Mouse (Mus musculus): ENCODE measurements around the gene Adamtsl4.
"Not testable (repeated sequence)": the region's sequence is repeated elsewhere in the genome, so short reads cannot be mapped to it uniquely, and the experiment has no call there.

Adamtsl4 gene

DNA sequence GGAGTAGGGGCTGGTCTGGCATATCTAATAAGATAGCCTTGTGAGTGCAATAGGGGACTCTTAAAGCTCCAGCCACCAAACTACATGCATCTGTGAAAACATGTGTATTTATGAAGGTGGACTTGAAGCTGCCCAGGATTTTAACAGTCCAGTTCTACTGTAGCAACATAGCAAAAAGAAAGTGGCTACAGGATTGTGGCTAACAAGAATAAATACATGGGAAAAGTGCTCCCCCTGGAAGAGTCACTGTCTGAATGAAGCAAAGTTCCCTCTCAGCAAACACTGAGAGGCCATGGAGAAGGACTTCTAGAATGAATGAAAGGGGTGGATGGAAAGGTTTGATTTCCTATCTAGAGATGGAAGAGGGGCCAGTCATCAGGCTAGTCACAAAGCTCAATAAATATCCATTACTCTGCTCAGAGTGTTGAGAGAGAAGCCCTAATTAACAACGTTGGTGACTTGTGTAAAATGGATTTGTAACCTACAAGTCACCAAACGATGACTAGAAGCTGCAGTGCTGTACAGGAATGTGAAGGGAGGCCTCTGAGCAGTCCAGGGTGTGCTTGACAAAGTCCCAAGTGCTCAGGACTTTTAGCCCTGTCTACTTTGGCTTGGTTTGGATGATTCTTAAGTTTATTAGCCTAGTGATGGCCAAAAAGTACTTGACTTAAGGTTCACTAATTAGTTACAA lies 26.8 kb downstream of the Adamtsl4 start:
- DNase-seq (ENCODE audit: low spot score in 2 of 2), result no peak

DNA sequence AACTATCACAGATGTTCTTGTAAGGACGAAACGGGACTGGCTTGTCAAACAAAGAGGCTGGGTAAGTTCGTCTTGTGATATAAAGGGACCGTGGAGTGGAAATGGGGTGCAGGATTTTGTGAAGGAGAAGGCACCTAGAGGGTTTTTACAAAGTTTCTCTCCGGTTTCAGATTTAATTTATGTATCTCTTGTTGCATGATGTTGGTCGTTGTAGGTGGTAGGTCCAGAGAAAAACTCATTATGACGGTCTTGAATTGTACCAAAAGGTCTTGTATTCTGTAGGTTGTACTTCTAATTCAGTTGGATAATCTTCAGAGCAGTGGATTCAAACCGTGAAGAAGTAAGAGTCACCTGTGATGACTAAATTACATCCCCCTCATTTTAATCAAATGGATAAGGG lies 27.8 kb downstream of the Adamtsl4 start:
- no peak for DNase-seq (ENCODE audit: low spot score in 2 of 2)

DNA sequence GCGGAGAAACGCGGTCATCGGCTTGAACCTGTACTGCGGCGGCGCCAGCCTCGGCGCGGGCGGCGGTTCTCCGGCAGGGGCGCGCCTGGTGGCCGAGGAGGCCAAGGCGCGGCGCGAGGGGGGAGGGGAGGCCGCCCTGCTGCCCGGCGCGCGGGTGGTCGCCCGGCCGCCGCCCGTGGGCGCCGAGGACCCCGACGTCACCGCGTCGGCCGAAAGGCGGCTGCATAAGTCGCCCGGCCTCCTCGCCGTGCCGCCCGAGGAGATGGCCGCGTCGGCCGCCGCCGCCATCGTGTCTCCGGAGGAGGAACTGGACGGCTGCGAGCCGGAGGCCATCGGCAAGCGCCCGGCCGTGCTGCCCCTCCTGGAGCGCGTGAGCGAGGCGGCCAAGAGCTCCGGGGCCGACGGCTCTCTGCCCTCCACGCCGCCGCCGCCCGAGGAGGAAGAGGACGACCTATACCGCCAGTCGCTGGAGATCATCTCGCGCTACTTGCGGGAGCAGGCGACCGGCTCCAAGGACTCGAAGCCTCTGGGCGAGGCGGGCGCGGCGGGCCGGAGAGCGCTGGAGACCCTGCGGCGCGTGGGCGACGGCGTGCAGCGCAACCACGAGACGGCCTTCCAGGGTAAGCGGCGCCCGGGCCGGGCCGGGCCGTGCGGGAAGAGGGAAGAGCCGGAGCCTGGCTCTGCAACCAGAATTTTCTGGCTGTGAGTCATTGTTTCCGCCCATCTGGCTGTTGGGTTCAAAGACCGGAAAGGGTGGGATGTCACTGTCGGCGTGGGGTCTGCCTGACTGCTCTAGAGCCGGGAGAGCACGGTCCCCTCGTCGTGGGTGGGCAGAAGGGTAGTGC lies 28.6 kb downstream of the Adamtsl4 start:
- DNase-seq (ENCODE audit: low spot score in 2 of 2), result peak; percentile 57 to 70

DNA sequence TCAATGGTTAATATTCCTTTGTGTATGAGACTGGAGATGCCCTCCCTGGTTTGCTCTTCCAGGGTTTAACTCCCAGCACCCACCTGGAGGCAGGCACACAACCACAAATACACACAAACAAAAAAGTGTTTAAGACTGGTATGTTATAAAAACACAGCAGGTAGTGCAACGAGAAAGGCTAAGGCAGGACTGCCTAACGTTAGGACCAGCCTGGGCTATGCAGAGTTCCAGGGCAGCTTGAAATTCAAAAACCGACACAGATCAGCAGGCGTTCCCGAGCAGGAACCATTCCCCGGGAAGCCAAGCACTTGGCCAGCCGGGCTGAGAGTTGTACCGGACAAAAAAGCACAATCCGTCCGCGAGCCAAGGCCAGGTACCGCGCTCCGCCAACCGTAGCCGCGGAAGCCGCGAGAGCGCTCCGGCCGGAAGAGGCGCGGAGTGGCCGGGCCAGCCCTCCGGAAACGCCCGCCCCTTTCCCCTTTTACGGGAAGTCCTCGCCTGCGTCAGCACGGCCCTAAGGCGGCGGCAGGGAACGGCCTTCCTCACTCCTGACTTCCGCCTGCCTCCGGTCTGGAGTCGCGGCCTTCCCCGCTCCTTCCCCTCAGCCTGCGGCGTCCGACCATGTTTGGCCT lies 29.4 kb downstream of the Adamtsl4 start, which contains the start of gene Mcl1:
Mcl1 (plus strand) TSS at position 553 of the 632 bp plus-strand sequence.
- DNase-seq (ENCODE audit: low spot score in 2 of 2), result peak; percentile 84 to 93

DNA sequence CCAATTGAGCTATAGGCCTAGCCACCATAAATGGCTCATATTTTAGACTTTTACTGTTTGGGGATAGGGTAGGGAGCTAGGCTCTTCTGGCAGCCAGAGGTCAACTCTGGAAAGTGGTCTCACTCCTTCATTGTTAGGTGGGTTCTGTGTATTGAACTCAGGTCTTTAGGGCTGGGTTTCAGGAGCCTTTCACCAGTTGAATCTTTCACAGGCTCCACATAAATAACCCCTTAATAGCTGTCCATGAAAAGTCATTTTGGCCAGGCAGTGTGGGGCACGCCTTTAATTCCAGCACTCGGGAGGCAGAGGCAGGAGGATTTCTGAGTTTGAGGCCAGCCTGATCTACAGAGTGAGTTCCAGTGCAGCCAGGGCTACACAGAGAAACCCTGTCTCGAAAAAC lies 30.0 kb downstream of the Adamtsl4 start:
- no peak for DNase-seq (ENCODE audit: low spot score in 2 of 2)

DNA sequence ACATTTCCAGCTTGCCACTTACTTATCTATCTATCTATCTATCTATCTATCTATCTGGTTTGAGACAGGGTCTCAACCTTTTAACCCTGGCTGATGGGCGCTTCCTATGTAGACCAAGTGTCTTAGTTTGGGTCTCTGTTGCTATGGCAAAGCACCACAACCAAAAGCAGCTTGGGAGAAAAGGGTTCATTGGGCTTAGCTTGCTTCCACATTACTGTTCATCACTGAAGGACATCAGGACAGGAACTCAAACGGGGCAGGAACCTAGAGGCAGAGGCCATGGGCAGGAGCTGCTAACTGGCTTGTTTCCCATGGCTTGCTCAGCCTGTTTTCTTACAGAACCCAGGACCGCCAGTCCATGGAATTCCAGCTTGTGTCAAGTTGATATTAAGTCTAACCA lies 30.6 kb downstream of the Adamtsl4 start:
- DNase-seq (ENCODE audit: low spot score in 2 of 2), result no peak

DNA sequence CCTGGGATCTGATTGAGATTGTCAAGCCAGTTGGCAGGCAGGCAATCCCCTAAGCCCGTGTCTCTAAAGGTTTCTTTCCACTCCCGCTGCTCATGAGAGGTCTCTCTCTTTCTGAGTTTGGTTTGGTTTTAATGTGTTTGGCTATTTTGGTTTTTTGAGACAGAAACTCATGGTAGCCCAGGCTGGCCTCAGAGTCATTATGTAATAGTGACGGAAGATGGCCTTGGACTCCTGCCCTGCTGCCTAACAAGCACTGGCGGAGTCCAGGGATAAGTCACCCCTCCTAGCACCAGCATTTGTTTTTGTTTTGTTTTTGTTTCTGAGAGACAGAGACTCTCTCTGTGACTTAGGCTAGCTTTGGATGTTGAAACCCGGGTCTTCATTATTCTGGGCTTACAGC lies 32.3 kb downstream of the Adamtsl4 start:
- DNase-seq (ENCODE audit: low spot score in 2 of 2), result no peak

DNA sequence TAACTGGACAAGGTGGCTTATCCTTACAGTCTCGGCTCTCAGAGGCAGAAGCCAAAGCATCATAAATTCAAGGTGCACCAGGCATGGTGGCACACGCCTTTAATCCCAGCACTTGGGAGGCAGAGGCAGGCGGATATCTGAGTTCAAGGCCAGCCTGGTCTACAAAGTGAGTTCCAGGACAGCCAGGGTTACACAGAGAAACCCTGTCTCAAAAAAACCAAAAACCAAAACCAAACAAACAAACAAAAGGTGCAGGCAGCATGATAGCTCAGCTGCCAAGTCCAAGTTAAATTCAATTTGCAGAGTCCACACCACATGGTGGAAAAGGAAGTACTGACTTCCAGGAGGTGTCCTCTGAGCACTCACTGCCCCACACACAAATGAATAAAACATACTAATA lies 33.3 kb downstream of the Adamtsl4 start:
- not testable (repeated sequence) for DNase-seq (ENCODE audit: low spot score in 2 of 2)

DNA sequence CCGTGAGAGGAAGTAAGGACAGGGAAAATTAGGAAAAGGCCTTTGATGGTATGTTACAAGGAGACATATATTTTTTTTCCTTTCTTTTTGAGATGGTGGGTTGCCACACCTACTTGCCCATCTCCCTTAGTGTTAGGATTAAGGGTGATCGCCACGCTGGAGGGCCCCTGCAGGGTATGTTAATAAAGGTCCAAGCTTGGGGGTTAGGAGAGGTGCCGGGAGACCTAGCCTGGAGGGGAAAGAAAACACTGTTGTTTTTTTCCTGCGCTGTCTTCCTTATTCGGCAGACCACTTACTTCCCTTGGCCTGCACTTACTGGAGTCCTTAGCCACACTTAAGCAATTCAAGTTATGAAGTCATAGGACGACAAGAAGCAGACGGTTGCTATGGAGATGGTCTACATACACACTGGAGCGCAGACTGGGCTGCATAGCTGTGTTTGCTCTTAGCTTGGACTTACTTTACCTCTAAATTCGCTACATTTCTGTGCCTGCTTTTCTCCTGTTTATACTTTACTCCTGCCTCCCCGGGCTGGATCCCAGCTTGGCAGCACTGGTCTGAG lies 34.2 kb downstream of the Adamtsl4 start:
- no peak for DNase-seq (ENCODE audit: low spot score in 2 of 2)

DNA sequence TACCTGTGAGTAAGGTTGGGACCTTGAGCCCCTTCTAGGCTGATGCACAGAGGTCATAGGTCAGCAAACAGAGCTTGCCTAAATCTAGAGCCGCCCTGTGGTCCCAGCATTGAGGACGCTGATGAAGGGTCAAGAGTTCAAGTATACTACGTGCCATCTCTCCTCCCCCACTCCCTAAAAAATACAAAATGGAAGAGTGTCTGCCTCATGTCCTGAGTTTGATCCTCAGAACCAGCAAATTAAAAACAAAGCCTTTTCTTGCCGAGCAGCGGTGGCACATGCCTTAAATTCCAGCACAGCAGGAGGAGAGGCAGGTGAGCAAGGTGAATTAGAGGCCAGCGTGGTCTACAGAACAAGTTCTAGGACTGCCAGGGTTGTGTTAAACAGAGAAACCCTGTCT lies 34.8 kb downstream of the Adamtsl4 start:
- no peak for DNase-seq (ENCODE audit: low spot score in 2 of 2)

DNA sequence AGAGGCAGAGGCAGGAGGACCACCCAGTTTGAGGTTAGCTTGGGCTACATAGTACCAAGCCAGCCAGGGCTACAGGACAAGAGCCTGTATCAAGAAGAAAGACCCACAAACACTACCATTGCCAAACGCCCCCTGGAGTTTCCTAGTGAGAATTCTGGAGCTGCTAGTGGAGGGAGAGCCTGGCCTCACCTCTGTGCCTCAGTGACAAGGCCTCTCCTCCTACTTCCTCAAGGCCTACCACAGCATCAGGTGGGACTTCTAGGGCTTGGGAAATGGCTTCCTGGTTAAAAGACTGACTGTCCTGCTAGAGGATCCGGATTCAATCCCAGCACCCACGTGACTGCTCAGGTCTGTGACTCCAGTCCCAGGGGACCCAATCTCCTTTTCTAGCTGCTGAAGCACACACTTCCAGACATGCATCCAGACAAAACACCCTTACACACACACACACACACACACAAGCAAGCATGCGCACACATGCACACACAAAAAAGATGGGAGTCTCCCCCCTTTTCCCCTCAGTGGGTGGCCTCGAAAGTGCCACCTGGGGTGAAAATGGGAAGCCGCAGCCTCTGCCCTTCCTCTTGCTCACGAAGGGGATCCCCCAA lies 35.4 kb downstream of the Adamtsl4 start:
- DNase-seq (ENCODE audit: low spot score in 2 of 2), result no peak

DNA sequence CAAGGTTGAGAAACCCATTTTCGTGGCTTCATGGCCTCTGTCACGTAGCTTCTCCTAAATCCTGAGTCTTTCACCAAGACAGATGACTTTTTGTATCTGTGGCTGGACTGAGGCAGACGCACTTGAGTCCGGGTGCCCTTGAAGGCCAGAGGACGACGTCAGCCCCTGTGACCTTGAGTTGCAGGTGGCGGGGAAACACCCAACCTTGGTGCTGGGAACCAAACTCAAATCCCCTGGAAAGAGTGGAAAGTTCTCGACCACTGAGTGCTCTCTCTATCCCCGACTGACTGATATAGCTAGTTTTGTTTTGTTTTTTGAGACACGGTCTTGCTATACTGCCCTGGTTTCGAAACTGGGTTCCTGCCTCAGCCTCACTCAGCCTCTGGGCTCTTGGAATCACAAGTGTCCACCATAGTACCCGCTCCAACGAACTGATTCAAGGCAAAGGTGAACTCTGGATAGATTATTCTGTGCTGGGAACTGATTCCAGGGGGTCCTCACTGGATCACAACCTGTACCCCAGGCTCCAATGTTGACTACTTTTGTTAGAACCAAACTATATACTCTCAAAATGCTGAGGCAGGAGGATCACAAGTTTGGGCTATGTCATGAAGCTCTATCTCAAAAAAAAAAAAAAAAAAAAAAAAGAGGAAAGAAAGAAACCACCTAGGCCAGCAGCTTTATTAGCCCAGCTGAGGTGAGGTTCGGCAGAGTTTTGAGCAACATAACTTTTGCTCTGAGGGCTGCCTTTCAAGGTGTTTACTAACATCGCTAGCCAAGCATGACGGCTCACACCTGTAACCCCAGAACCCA lies 36.1 kb downstream of the Adamtsl4 start:
- no peak for DNase-seq (ENCODE audit: low spot score in 2 of 2)

DNA sequence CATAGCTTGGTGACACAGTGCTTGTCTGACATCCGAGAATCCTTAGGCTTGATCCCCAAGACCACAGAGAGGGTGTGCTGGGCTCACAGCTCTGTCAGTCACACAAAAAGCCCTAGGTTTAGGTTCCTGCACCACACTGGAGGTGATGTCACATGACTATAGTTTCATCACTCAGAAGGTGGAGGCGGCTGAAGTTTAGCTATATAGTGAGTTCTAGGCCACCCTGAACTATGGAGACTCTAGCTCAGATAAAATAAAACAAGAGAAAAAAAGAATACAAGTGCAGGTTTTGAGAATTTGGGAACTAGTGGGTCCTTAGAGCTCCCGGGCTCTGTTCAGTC lies 36.7 kb downstream of the Adamtsl4 start:
- no peak for DNase-seq (ENCODE audit: low spot score in 2 of 2)

DNA sequence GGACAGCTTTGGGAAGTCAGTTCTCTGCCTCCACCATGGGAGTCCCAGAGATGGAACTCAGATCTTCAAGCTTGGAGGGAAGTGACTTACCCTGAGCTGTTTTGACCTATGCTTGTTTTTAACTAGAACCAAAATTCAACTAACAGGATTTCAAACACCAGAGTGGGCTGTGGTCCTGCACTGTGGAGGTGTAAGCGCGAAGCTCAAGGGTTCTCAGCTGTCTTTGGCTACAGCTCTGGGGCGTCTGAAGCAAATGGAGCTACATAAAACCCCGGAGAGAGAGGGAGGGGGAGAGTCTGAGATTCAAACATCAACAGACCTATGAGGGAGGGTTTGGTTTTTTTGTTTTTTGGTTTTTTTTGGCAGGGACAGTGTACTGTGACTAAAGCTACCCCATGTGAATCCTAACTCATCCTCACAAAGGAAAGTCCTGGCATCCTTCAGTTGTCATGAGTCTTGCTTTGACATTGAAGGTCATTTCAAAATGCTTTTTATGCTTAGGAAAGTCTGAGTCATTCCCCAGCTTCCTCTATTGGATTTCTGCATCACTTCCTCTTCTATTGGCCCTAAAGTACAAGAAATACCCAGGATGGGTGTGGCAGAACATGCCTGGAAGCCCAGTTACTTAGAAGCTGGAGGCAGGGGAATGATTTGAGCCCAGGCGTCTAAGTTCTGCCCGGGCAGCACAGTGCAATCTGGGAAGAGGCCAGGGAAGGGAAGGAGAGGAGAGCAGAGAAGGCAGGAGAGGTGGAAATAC lies 37.3 kb downstream of the Adamtsl4 start:
- no peak for DNase-seq (ENCODE audit: low spot score in 2 of 2)

DNA sequence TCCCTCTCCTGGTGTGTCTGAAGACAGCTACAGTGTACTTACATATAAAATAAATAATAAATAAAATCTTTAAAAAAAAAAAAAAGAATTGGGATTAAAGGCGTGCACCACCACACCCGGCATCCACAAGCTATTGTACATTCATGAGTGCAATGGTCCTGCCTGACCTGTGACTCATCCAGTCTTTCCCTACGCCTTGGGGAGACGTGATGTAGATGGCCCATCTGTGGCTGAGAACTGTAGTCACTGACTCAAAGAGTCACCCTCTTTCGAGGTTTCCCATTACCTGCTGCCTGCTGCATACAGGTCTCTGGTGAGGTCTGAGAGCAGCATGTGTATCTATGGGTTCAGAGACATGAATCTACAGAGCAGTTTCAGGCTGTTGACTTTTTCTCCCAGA lies 39.7 kb downstream of the Adamtsl4 start:
- no peak for DNase-seq (ENCODE audit: low spot score in 2 of 2)

DNA sequence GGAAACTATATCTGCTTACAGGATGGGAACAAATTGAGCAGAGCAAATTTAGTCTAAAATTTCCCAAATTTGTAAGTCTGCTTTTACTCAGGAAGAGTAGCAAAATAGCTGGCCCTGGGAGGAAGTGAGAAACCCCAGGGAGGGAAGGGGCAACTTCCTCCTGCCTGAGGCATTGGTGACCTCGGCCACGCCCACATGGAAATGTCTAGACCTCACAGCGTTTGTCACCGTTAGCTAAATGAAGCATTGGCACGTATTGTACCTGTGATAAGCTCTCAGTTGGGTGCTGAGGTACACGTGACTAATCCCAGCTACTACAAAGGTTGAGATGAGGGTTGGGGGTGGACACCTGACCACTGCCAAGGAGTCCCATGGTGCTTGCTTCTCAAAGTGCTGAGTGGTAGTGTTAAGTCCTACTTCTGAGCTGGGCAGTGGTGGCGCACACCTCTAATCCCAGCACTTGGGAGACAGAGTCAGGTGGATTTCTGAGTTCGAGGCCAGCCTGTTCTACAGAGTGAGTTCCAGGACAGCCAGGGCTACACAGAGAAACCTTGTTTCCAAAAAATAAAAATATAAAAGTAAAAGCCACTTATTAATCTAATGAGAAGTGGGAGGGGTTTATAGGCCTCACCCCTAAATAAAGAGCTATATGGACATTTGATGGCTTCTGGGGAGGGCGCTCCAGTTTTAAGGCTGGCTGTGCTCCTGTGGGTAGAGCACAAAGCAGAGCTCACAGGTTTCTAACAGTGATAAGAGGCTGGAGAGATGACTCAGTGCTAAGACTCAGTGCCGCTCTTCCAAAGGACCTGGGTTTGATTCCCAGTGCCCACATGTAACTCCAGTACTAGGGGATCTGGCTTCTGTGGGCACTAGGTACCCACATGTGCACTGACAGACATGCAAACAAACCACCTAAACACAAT lies 42.1 kb downstream of the Adamtsl4 start:
- DNase-seq (ENCODE audit: low spot score in 2 of 2), result no peak

DNA sequence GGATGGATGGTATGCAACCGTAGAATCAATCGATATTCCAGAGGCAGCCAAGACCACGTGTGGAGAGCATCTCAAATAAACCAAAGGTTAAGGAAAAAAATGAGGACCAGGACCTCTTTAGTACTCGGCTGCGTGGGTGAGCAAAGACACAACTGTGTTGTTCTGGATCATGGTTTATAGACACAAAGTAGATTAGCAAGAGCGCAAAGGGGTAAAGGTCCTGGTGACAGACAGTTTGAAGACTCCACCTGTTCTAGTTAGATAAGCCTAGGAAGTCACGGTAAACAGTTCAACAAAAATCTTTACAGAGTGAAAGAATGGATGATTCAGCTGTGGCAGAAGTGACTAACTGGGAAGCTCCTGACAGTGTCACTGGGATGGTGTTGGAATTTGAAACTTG lies 44.6 kb downstream of the Adamtsl4 start:
- no peak for DNase-seq (ENCODE audit: low spot score in 2 of 2)

DNA sequence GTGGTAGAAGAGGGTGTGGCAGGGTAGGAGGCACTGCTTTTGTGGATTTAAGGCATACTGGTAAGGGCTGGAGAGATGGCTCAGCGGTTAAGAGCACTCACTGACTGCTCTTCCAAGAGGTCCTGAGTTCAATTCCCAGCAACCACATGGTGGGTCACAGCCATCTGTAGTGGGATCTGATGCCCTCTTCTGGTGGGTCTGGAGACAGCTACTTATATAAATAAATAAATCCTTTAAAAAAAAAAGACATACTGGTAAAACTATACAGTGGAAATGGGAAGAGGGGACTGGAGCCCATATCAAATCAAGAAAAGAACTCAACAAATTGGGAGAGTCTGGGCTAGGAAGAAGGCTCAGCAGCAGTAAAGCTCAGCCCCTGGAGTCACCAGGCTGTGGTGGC lies 48.0 kb downstream of the Adamtsl4 start:
- no peak for DNase-seq (ENCODE audit: low spot score in 2 of 2)

DNA sequence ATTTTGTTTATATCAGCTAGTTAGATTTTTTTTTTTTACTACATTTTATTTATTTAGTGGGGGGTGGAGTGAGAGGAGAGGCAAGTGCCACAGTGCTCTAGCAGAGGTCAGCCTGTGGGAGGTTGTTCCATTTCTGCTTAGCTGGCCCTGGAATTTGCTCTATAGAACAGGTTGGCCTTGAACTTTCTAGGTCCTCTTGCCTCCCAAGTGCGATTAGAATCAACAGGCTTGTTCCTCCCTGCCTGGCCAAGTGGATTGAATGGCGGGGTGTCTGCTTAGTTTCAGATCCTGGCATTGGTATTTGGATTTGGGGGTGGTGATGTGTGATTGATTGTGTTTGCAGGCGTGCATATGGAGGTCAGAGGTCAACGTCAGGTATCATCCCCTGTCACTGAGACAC lies 51.6 kb downstream of the Adamtsl4 start:
- DNase-seq (ENCODE audit: low spot score in 2 of 2), result no peak
